Mouse (Mus musculus): ENCODE data around the gene Gstm5. TPM values are rescaled to one million over a fixed set of nuclear protein-coding genes. Genes with fewer than 3 reads are reported as not detected.
"Not testable (repeated sequence)": the region's sequence is repeated elsewhere in the genome, so short reads cannot be mapped to it uniquely, and the experiment has no call there.

Gene Gstm5
- polyA plus RNA-seq, 1 experiment from 2014 or later = 142 TPM

- no peak overlapping the region for H3K9ac ChIP-seq
- no peak for TF ChIP-seq CTCF (IDR thresholded peaks at IDR 0.05; ENCODE audit: low read depth)
- no peaks in the 10 kb centered on the region for H3K36me3 ChIP-seq (ENCODE audit: insufficient read depth)
- no peak overlapping the region for H3K4me3 ChIP-seq (ENCODE audit: low read depth, low read length)
- DNase-seq (no peak), ATAC-seq (ENCODE audit: insufficient read depth) (peak; percentile 22; the same call in 1 of the 2 replicates)
- no peaks in the 10 kb centered on the region for H3K27me3 ChIP-seq (ENCODE audit: insufficient read depth, low read length)
- H3K4me2 ChIP-seq = no peak overlapping the region
- H3K9me3 ChIP-seq (ENCODE audit: low read depth, low read length) = no peaks in the 10 kb centered on the region
- no peak overlapping the region for H3K27ac ChIP-seq (ENCODE audit: low read depth)
- no peaks in the 10 kb centered on the region for H3K4me1 ChIP-seq (ENCODE audit: insufficient read depth)
- WGBS = 63% methylated on average over 24 of the region's 24 CpGs
These were observed 22.0 kb upstream of the Gstm5 start for GRCm38 (mm10) chr3:107873335-107874251.

- Histone ChIP-seq H3K9me3 (ENCODE audit: low read depth, low read length) (no peaks in the 10 kb centered on the region), H3K9ac (no peak overlapping the region), H3K27ac (ENCODE audit: low read depth) (no peak overlapping the region), H3K4me2 (no peak overlapping the region), H3K27me3 (ENCODE audit: insufficient read depth, low read length) (no peaks in the 10 kb centered on the region), H3K4me1 (ENCODE audit: insufficient read depth) (no peaks in the 10 kb centered on the region), H3K36me3 (ENCODE audit: insufficient read depth) (no peaks in the 10 kb centered on the region), H3K4me3 (ENCODE audit: low read depth, low read length) (no peak overlapping the region)
- ATAC-seq (ENCODE audit: insufficient read depth) (no peak), DNase-seq (peak; percentile 35)
- 52% methylated on average over 6 of the region's 6 CpGs for WGBS
- TF ChIP-seq CTCF (IDR thresholded peaks at IDR 0.05; ENCODE audit: low read depth) = no peak
These were observed 20.4 kb upstream of the Gstm5 start for GRCm38 (mm10) chr3:107875231-107875630.

DNA sequence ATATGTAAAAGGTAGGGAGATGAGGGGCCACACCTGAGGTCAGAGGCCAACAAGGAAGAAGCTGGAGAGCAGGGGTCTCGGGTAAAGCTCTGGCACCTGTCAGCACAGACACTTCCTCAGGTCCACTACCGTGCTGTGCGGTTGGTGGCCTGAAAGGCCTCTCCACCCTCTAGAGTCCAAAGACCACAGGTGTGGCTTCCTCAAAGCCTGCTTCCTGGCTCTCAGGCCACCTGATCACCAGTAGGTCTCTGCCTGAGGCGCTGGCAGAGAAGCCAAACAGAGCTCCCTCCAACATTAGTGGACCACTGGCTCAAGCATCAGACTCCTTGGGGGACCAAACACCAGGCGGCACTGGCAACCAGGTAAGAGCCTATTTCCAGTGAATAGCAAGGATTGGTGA is 18.6 kb upstream of the Gstm5 start, which contains the start of gene Eps8l3:
Eps8l3 (plus strand) TSS at position 225 of the 400 bp plus-strand sequence.
- Histone ChIP-seq H3K4me1 (ENCODE audit: insufficient read depth) (no peaks in the 10 kb centered on the region), H3K4me3 (ENCODE audit: low read depth, low read length) (no peak within 1 kb of the TSS), H3K27ac (ENCODE audit: low read depth) (no peak within 1 kb of the TSS), H3K9me3 (ENCODE audit: low read depth, low read length) (no peaks in the 10 kb centered on the region), H3K27me3 (ENCODE audit: insufficient read depth, low read length) (no peaks in the 10 kb centered on the region), H3K9ac (no peak within 1 kb of the TSS), H3K36me3 (ENCODE audit: insufficient read depth) (no peaks in the 10 kb centered on the region), H3K4me2 (no peak within 1 kb of the TSS)
- DNase-seq (no peak), ATAC-seq (ENCODE audit: insufficient read depth) (no peak)
- no peak for TF ChIP-seq CTCF (IDR thresholded peaks at IDR 0.05; ENCODE audit: low read depth)
- WGBS = 82% methylated on average over 5 of the region's 5 CpGs

DNA sequence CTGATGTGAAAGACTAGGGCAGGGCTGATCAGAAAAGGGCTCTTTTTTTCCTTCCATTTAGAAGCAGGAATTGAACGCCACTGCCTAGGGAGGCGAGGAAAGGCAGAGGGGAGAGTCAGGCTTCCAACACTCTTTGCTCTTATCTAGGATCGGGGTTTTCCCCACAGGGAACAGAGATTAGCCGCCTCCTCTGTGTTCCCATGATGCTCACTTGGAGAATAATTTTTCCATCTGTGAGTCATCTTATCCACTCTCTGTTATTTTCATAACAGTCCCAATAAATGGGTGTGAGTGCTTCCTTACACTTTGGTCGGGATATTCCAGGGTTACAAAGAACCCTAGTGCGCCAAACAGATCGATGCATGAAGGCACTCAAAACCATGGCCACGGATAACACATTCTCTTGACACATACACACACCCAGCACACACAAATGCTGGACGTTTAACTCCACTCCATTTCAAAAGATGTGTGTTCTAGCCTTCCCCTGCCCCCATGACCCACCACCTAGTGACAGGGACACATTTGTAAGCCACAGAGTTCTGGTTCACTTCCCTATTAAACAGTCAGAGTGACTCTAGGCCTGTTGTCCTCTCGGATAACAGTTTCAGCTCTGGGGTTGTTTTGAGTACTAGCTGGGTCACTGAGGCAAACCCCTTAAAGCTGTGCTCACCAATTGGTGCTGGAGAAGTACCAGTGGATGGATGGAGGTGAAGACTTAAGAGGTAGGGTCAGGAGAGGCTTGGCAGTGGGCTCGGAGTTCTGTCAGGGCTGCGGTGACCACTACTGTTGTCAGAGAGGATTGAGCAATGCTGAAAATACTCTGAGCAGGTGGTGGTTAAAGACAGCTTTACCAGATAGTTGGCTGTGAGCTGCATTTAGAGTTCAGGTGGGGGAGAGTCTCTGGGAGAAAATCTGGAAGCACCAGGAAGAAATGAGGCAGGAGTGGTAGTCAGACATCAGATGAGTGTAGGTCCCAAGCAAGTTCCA is 17.6 kb upstream of the Gstm5 start:
- H3K27me3 ChIP-seq (ENCODE audit: insufficient read depth, low read length) = no peaks in the 10 kb centered on the region
- no peak overlapping the region for H3K4me3 ChIP-seq (ENCODE audit: low read depth, low read length)

DNA sequence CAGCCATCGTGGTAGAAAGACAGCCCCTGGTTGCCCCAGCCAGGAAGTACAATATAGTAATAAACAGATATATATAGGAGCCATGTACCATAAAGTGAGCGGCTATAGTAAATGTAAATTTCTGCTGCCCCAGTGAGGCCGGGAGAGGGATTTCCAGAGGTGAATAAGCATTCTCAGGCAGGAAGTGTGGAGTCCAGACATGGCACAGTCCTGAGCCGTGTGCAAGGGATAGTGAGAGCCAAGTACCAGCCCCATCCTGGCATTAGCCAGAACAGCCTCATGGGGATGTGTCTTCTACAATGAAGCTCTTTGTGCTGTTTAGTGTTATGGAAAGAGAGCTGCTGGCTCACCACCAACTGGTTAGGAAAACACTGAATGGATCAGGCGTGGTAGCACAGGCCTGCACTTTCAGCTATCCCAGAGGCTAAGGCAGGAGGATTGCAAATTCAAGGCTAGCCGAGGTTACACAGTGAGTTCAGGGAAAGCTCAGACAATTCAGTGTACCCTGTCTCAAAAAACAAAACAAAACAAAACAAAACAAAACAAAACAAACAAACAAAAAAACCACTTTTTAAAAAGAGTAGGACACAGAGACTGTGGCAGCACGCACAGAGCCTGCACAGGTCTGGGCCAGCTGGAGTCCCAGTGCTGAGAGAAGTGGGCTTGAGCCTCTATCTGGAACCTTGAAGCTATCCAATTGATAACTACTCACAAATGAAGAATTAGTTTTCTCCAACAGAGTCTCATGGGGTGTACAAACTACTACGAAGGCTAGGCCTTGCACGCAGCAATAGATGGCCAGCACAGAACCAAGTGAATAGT is 7.7 kb upstream of the Gstm5 start:
- H3K4me2 ChIP-seq = no peak overlapping the region
- H3K27ac ChIP-seq (ENCODE audit: low read depth) = no peak overlapping the region
- no peaks in the 10 kb centered on the region for H3K4me1 ChIP-seq (ENCODE audit: insufficient read depth)
- 77% methylated on average over 9 of the region's 9 CpGs for WGBS
- no peak for TF ChIP-seq CTCF (IDR thresholded peaks at IDR 0.05; ENCODE audit: low read depth)
- H3K36me3 ChIP-seq (ENCODE audit: insufficient read depth) = no peaks in the 10 kb centered on the region
- no peak for ATAC-seq (ENCODE audit: insufficient read depth)
- DNase-seq = no peak
- no peak overlapping the region for H3K4me3 ChIP-seq (ENCODE audit: low read depth, low read length)
- H3K9ac ChIP-seq = no peak overlapping the region
- no peaks in the 10 kb centered on the region for H3K9me3 ChIP-seq (ENCODE audit: low read depth, low read length)
- no peaks in the 10 kb centered on the region for H3K27me3 ChIP-seq (ENCODE audit: insufficient read depth, low read length)

More for the DNA sequence above, 17.6 kb upstream of the Gstm5 start:
- Histone ChIP-seq H3K4me1 (ENCODE audit: insufficient read depth) (no peaks in the 10 kb centered on the region), H3K27ac (ENCODE audit: low read depth) (no peak overlapping the region), H3K9ac (no peak overlapping the region), H3K36me3 (ENCODE audit: insufficient read depth) (no peaks in the 10 kb centered on the region), H3K4me2 (no peak overlapping the region), H3K9me3 (ENCODE audit: low read depth, low read length) (no peaks in the 10 kb centered on the region)
- WGBS = 69% methylated on average over 12 of the region's 12 CpGs
- ATAC-seq (ENCODE audit: insufficient read depth) = no peak
- no peak for DNase-seq
- TF ChIP-seq CTCF (IDR thresholded peaks at IDR 0.05; ENCODE audit: low read depth) = no peak

GRCm38 (mm10) chr3:107889236-107889635 is 6.4 kb upstream of the Gstm5 start:
- H3K4me1 ChIP-seq (ENCODE audit: insufficient read depth); H3K4me3 ChIP-seq (ENCODE audit: low read depth, low read length); ATAC-seq (ENCODE audit: insufficient read depth); DNase-seq; H3K36me3 ChIP-seq (ENCODE audit: insufficient read depth); H3K4me2 ChIP-seq; H3K9me3 ChIP-seq (ENCODE audit: low read depth, low read length); H3K27me3 ChIP-seq (ENCODE audit: insufficient read depth, low read length); H3K27ac ChIP-seq (ENCODE audit: low read depth); H3K9ac ChIP-seq: not testable (repeated sequence)
- WGBS = 81% methylated on average over 2 of the region's 2 CpGs
